Mouse (Mus musculus) ES-CJ7 (cell line): ENCODE results near the gene Add2.
A peak's percentile ranks its signal among the peaks of the same experiment; 100 is the strongest.

ENCODE experiments used
- DNase-seq: peaks from one replicate; pipeline ENCODE4 v3.0.0; 2011; ENCODE audit warnings: low read depth, low spot score

The Add2 gene

GRCm38 (mm10) chr6:86141284-86141683, 112.8 kb downstream of the Add2 start:
- no peak for DNase-seq

- peak; percentile 83 for DNase-seq
Measured at GRCm38 (mm10) chr6:86141820-86142219, 113.3 kb downstream of the Add2 start.

GRCm38 (mm10) chr6:86144986-86145385, 116.5 kb downstream of the Add2 start:
- DNase-seq, result no peak

- no peak for DNase-seq
Measured at GRCm38 (mm10) chr6:86148518-86148917, 120.0 kb downstream of the Add2 start.

- DNase-seq, result no peak
Measured at GRCm38 (mm10) chr6:86149001-86149400, 120.5 kb downstream of the Add2 start.

GRCm38 (mm10) chr6:86152676-86153075, 124.2 kb downstream of the Add2 start:
- no peak for DNase-seq

- no peak for DNase-seq
Measured at GRCm38 (mm10) chr6:86153436-86153990, 125.0 kb downstream of the Add2 start.

- no peak for DNase-seq
Measured at GRCm38 (mm10) chr6:86154006-86154405, 125.5 kb downstream of the Add2 start.

GRCm38 (mm10) chr6:86154481-86154880, 126.0 kb downstream of the Add2 start:
- no peak for DNase-seq

- peak; percentile 23 for DNase-seq
Measured at GRCm38 (mm10) chr6:86157253-86158234, 129.1 kb downstream of the Add2 start.

GRCm38 (mm10) chr6:86160878-86161277, 132.4 kb downstream of the Add2 start:
- no peak for DNase-seq

- DNase-seq, result no peak
Measured at GRCm38 (mm10) chr6:86161586-86161985, 133.1 kb downstream of the Add2 start.

- no peak for DNase-seq
Measured at GRCm38 (mm10) chr6:86164028-86164427, 135.5 kb downstream of the Add2 start.

GRCm38 (mm10) chr6:86166426-86166825, 137.9 kb downstream of the Add2 start:
- DNase-seq, result no peak

GRCm38 (mm10) chr6:86167851-86168250, 139.4 kb downstream of the Add2 start:
- no peak for DNase-seq

GRCm38 (mm10) chr6:86169166-86169565, 140.7 kb downstream of the Add2 start:
- no peak for DNase-seq
